Mouse (Mus musculus) lung, adult 2 months (tissue): Measurements from ENCODE around the gene Anks1.

Experiments
- CTCF ChIP-seq: fragments of 200-500 bp; IDR thresholded peaks from 2 replicates; pipeline ENCODE4 v1.5.1; 2011; ENCODE audit warnings: mild to moderate bottlenecking, low read length, control low read depth; ENCODE audit not compliant: insufficient read depth
- POLR2A ChIP-seq: fragments of 200-500 bp; IDR thresholded peaks from 2 replicates; pipeline ENCODE4 v1.6.1; 2011; ENCODE audit warnings: low read depth, mild to moderate bottlenecking, control low read depth, low read length, borderline replicate concordance; ENCODE audit errors: extremely low read depth

DNA sequence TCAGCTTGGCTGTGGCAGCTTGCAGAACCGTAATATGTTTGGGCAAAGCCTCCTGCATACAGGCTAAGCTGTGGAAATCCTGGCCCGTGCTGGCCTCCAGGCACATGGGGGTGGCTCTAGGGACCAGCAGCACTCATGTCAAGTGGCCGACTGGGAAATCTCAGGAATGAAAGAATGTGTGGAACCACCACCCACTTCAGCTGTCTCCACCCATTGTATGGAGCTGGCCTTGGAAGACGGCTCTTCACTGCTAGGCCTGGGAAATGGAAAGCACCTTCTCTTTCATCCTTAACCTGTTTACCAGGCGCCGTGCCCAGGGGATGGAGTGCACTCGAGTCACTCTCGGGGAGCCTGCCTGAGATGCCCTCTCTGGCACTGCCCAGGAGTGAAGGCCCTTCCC lies 125.9 kb downstream of the Anks1 start:
- TF ChIP-seq POLR2A (no peak), CTCF (no peak)
